Mouse (Mus musculus) frontal cortex, adult (tissue): ENCODE results near the gene Adtrp.

Experiments used
- ATAC-seq: cut with Nextera tagmentation; 2 replicates; pipeline ENCODE4 v1.9.2; 2017; ENCODE audit warnings: mild to moderate bottlenecking, moderate library complexity, mixed read lengths; ENCODE audit not compliant: low TSS enrichment

Gene Adtrp

GRCm38 (mm10) chr13:41779603-41780180 is 67.8 kb downstream of the Adtrp start:
- ATAC-seq: no peak

GRCm38 (mm10) chr13:41773812-41774376 is 73.6 kb downstream of the Adtrp start:
- ATAC-seq: no peak

GRCm38 (mm10) chr13:41771061-41771460 is 76.4 kb downstream of the Adtrp start:
- ATAC-seq: no peak

GRCm38 (mm10) chr13:41767941-41768340 is 79.5 kb downstream of the Adtrp start:
- ATAC-seq: peak; percentile 90

GRCm38 (mm10) chr13:41761986-41762385 is 85.5 kb downstream of the Adtrp start:
- no peak for ATAC-seq

GRCm38 (mm10) chr13:41760484-41760883 is 87.0 kb downstream of the Adtrp start:
- no peak for ATAC-seq

GRCm38 (mm10) chr13:41758550-41759465 is 88.7 kb downstream of the Adtrp start:
- peak; percentile 91 for ATAC-seq

GRCm38 (mm10) chr13:41753114-41753513 is 94.4 kb downstream of the Adtrp start:
- no peak for ATAC-seq

- ATAC-seq: no peak
These were observed 97.0 kb downstream of the Adtrp start for GRCm38 (mm10) chr13:41750481-41750880.

GRCm38 (mm10) chr13:41748866-41749265 is 98.6 kb downstream of the Adtrp start:
- peak; percentile 97 for ATAC-seq

- ATAC-seq: no peak
These were observed 99.8 kb downstream of the Adtrp start for GRCm38 (mm10) chr13:41747691-41748090.

- peak; percentile 24 for ATAC-seq
These were observed 100.4 kb downstream of the Adtrp start for GRCm38 (mm10) chr13:41746971-41747615.

GRCm38 (mm10) chr13:41740456-41741085 is 106.9 kb downstream of the Adtrp start:
- ATAC-seq: no peak

- peak; percentile 78 for ATAC-seq
These were observed 109.7 kb downstream of the Adtrp start for GRCm38 (mm10) chr13:41737628-41738309.

GRCm38 (mm10) chr13:41729660-41730059 is 117.8 kb downstream of the Adtrp start:
- ATAC-seq: no peak; the same call in 1 of the 2 replicates

GRCm38 (mm10) chr13:41727803-41728202 is 119.7 kb downstream of the Adtrp start:
- no peak for ATAC-seq

GRCm38 (mm10) chr13:41719331-41719730 is 128.2 kb downstream of the Adtrp start:
- ATAC-seq: peak; percentile 77

- ATAC-seq: 0 out of 2 replicates have a peak, but pooled peaks have one; percentile 50
These were observed 129.4 kb downstream of the Adtrp start for GRCm38 (mm10) chr13:41718051-41718450.
